Mouse (Mus musculus): Measurements from ENCODE around the gene Ccr3.

DNA sequence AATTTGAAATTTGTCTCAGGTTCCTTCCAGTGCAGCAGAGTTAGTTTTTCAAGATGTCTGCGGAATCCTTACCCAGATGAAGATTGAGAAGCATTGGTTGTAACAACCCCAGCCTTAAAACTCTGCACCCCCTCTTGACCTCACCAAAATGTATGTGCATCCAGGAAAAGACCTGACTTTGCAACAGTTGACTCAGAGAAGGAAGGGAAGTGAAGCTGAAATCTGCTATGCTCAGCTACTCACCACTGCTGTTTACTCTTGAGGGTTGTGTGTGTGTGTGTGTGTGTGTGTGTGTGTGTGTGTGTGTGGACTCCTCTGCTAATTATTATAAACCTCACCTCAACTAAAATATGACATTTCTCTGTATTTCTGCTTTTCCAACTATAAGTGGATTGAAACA, 49.7 kb downstream of the Ccr3 start:
- TF ChIP-seq CTCF (IDR thresholded peaks at IDR 0.05; ENCODE audit: low read depth), result no peak
- TF ChIP-seq EP300 (IDR thresholded peaks at IDR 0.05; ENCODE audit: low read depth), result no peak

Measured in liver, embryonic 14.5 days (tissue).